Mouse (Mus musculus) lung, adult 2 months (tissue): ENCODE data around the gene Jarid2.
"Not testable (repeated sequence)": the region's sequence is repeated elsewhere in the genome, so short reads cannot be mapped to it uniquely, and the experiment has no call there.

Source experiments
- CTCF ChIP-seq: fragments of 200-500 bp; IDR thresholded peaks from 2 replicates; pipeline ENCODE4 v1.5.1; 2011; ENCODE audit warnings: mild to moderate bottlenecking, low read length, control low read depth; ENCODE audit not compliant: insufficient read depth
- POLR2A ChIP-seq: fragments of 200-500 bp; IDR thresholded peaks from 2 replicates; pipeline ENCODE4 v1.6.1; 2011; ENCODE audit warnings: low read depth, mild to moderate bottlenecking, control low read depth, low read length, borderline replicate concordance; ENCODE audit errors: extremely low read depth

- TF ChIP-seq CTCF, POLR2A: not testable (repeated sequence)
Measured at GRCm38 (mm10) chr13:44718465-44718864, 10.8 kb upstream of the Jarid2 start.
